Mouse (Mus musculus) frontal cortex, postnatal 25 days (tissue): ENCODE results near the gene Tmem256.

Experiments
- DNase-seq, 2 experiments: peaks; one replicate each; pipeline ENCODE4 v3.0.0; 2022; ENCODE audit warnings: low spot score in 2 of 2

The Tmem256 gene

DNA sequence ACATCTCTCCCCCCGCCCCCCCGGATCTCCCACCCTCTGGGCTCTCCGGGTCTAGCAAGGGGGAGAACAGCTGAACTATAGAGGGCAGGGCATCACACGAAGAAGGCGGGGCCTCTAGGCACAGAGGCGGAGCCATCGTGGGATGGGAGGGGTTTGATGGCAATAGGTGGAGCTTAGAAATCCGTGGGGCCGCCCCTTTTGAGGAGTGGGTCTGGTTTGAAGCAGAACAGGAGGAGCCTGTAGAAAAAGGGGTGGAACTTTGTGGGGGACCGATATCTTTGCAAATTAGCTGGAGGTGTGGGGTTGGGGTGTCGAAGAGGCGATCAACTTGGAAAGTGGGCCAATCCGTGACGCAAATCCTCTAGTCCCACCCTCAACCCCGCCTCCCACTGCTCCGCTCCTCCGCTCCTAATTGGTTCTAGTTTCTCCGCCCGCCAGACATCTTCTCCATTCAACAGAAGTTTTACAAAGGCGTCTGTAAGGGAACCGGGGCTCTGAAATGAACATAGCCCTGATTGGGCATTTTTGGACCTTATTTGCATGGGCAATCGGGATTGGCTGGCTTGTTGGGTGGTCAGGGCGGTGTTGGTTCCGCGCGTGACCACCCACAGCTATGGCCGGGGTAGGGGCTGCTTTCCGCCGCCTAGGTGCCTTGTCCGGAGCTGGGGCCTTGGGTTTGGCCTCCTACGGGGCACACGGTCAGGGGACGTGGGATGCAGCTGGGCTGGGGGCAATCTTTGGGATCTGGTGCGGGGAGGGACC is at the start of gene Tmem256:
Gene Tmem256, plus strand, starts transcription at position 563 of the 762 bp plus-strand sequence.
- peak; percentile 86 to 93 for DNase-seq

- DNase-seq, result no peak
These were observed 48.9 kb upstream of the Tmem256 start for GRCm38 (mm10) chr11:69789431-69789830.

GRCm38 (mm10) chr11:69791420-69791819 is 46.9 kb upstream of the Tmem256 start:
- DNase-seq, result no peak

DNA sequence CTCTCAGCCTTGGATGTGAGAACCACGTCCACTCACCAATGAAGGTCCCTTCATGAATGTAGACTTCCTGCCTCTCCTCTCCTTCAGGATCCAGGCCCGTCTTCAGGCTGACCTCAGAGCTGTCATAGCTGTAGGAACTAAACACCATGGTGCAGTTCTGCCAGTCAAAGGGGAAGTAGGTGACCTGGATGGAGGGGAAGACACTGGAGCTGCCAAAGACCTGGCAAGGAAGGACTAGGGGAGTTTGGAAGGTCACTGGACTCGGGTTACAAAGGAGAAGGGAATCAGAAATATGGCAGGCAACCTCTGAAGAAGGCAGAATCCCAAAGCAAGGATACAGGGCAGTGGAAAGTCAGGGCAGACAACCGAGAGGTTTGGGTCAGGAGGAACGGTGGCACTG is 44.9 kb upstream of the Tmem256 start:
- no peak for DNase-seq

DNA sequence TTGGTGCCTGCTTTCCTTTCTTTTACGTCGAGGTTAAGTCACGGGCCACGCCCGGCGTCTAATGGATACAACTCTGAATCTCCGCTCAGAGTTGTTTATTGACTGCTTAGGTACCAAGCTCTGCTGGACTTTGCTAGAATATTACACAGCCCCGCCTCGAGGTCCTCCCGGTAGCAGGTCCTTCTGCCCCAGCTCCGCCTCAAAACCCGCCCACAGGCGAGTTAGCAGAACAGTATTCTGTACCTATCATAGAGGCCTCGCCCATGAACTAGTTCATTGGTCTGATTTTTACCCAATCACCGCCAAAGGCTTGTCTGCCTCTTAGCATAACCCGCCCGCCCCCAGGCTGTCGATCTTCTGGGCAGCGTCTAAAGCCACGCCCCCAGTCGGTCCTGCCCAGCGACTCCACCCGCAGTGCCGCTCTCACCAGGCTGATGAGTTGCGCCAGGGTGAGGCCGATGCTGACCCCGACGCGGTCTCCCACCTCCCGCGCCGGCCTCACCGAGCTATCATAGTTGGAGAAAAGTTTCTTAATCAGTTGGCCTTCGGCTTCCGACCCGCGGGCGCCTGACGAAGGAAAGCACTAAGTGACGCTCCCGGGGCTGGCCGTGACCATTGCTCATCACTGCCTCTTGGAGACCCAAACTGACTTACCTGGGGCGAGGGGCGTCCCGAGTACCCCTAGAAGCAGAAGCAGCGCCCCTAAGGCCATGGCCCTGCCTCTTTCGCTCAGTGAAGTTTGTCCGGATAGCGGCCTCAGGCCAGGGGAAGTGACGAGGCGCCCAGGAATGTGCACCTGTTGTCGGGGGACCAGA is 42.9 kb upstream of the Tmem256 start, which contains the start of gene Chrnb1:
Gene Chrnb1, minus strand, starts transcription at position 776 of the 815 bp plus-strand sequence.
- peak; percentile 59 to 77 for DNase-seq

GRCm38 (mm10) chr11:69795983-69796435 is 42.3 kb upstream of the Tmem256 start:
- DNase-seq, result no peak

- DNase-seq, result no peak
These were observed 40.4 kb upstream of the Tmem256 start for GRCm38 (mm10) chr11:69797924-69798323.

GRCm38 (mm10) chr11:69799394-69800137 is 38.7 kb upstream of the Tmem256 start:
- DNase-seq, result no peak

- DNase-seq, result no peak
These were observed 38.2 kb upstream of the Tmem256 start for GRCm38 (mm10) chr11:69800138-69800391.

DNA sequence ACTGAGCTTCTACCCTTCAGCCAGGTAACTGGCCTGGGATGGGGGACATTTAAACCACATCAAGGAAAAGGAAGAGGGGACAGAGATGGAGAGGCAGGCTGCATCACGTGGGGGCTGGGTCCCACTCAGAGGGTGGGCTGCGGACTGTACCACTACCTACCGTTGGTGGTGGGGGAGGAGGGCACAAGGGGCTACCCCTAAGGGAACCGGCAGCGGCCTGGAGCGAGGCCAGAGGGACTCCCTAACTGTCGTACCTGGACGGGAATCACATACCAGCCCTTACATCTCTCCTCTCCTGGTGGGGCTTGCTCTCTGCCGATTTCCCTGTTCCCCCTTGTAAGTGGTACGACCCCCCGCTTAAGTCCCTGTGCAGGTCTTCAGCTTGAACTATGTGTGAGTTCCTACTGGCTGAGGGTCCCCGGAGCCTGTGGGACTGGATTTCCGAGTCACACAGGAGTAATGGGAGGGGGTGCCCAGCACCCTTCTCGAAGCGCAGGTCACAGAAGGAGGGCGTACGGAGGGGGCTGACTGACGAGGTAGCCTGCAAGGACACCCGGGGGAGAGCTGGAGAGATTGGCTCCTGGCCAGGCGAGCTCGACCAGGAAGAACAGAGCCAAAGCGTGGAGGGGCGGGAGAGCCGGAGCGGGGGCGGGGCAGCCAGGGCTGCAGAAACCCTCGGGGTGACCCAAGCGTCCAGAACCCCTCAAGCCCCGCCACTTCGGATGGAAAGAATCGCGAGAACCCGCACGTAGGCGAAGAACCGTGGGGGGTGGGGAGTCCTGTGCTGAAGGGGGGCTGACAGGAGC is 37.7 kb upstream of the Tmem256 start:
- no peak for DNase-seq

GRCm38 (mm10) chr11:69801379-69801977 is 36.8 kb upstream of the Tmem256 start, which contains the start of gene Fgf11:
TSS of gene Fgf11 (minus strand) at chr11:69801857.
- no peak for DNase-seq

GRCm38 (mm10) chr11:69802648-69803105 is 35.6 kb upstream of the Tmem256 start:
- DNase-seq, result peak; percentile 54 to 60

- no peak for DNase-seq
These were observed 35.0 kb upstream of the Tmem256 start for GRCm38 (mm10) chr11:69803328-69803727.

GRCm38 (mm10) chr11:69803786-69804651 is 34.3 kb upstream of the Tmem256 start:
- DNase-seq, result peak; percentile 53 to 54

GRCm38 (mm10) chr11:69804652-69804940 is 33.7 kb upstream of the Tmem256 start:
- DNase-seq, result no peak

DNA sequence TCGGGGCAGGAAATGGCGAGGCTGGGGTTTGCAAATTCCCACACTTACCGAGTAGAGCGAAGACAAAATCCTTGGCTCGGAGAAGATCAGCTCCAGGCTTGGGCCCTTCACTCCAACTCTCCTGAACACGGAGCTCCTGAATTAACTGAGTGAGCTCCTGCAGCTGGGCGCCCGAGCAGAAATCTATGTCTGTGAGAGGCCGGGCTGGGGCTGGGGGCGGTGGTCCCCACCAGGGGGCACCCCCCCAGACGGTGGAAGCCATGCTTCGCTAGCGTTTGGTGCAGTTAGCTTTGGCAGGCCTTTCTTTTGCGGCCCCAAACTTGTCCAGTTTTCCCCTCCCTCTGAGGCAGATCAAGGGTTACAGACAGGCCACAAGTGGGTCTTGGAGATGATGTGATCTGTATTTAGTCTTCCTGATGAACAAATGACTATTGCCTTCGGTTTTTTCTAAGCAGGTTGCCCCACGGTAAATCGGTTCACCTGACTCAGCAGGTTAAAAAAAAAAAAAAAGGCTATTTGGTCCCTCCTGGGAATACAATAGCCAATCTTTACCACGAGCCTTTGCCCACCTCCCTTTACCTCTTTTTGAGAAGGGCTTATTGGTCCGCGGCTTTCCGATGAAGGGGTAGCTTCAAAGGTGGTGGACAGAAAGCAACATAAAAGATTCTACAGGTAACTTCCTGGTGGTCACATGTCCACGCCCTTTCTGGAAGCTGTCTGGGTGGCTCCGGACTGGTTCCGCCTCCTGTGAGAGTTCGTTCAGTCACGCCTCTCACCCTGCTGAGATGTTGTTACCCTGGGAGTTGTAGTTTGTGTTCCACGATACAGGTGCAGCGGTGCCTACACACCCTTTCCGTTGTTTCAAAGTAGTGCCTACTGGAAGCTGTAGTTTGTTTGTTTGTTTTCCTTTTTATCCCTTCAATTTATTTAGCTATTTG is 33.1 kb upstream of the Tmem256 start, which contains the start of gene Tmem102:
Gene Tmem102, minus strand, starts transcription at position 653 of the 938 bp plus-strand sequence.
- DNase-seq, result no peak

DNA sequence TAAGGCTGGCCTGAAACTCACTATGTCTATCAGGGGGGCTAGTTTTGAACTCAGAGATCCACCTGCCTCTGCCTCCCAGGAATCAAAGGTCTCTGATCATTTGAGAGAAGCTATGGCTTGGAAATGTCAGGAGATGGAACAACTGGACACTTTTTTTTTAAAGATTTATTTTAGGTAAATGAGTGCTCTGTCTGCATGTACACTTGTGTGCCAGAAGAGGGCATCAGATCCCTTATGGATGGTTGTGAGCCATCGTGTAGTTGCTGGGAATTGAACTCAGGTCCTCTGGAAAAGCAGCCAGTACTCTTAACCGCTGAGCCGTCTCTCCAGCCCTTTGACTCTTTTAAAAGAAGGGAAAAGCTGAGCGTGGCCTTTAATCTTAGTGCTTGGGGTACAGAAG is 31.9 kb upstream of the Tmem256 start:
- no peak for DNase-seq

DNA sequence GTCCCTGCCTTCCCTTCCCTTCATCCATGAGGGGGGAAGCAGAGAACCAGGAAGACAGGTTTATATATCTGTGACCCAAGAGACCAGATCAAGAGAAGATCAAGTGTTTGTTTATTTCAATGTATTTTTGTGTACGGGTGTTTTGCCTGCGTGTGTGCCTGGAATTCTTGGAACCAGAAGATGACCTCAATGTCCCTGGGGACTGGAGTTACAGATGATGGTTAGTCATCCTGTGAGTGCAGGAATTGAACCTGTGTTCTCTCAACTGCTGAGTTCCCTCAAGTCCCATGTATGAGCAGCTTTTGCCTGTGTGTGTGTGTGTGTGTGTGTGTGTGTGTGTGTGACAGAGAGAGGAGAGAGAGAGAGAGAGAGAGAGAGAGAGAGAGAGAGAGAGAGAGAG is 30.7 kb upstream of the Tmem256 start:
- no peak for DNase-seq

- DNase-seq, result no peak
These were observed 28.0 kb upstream of the Tmem256 start for GRCm38 (mm10) chr11:69810280-69810679.
